Mouse (Mus musculus) natural killer cell, adult 2 months (primary cell): ENCODE data around the gene Ugp2.
A peak's percentile ranks its signal among the peaks of the same experiment; 100 is the strongest.

Experiments used
- DNase-seq, 2 experiments: peaks; one replicate each; pipeline ENCODE4 v3.0.0; 2022; ENCODE audit warnings: low spot score in 2 of 2

The Ugp2 gene

GRCm38 (mm10) chr11:21371122-21371806 lies at the start of gene Ugp2:
Gene Ugp2 (minus strand): TSS chr11:21371201.
- peak; percentile 92 to 95 for DNase-seq

DNA sequence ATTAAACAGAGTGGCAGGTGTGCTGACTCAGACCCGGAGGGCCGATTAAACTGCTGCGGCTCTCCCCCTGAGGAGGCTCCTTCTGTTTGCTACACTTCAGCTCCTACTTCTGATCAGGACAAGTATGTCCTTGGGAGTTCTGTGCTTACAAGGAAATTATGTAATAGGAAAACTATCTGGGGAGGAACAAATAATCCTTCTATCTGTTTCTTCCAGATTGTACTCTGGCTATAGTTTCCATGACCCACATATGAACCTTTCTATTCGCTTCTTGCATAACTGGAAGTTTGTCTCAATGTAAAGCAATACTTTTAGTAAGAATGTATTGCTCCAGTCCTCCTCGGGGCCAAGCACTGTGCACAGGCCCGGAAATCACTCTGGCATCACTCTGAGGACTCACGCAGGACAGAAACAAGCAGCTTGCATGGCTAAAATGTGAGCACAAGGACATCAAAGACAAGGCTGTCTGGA lies 43.9 kb upstream of the Ugp2 start:
- DNase-seq = no peak

DNA sequence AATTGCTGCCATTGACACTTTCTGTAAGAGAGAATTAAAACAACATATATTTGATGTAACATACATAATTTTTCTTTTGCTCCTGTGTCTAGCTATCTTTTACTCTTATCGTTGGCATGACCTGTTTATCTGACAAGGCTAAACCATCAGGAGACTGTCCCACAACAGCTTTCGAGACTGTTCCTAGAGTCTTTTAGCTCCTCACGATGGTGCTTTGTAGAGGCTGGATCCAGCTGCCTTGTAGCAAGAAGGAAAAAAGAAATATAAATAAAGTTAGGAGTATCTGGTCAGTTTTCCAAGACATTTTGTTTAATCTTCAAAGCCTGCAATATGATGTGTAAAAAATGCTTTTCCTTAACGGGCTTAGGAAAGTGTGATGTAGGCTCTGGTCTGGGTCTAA lies 35.7 kb upstream of the Ugp2 start:
- DNase-seq = no peak

GRCm38 (mm10) chr11:21406141-21406540 lies 35.1 kb upstream of the Ugp2 start:
- DNase-seq = no peak

DNA sequence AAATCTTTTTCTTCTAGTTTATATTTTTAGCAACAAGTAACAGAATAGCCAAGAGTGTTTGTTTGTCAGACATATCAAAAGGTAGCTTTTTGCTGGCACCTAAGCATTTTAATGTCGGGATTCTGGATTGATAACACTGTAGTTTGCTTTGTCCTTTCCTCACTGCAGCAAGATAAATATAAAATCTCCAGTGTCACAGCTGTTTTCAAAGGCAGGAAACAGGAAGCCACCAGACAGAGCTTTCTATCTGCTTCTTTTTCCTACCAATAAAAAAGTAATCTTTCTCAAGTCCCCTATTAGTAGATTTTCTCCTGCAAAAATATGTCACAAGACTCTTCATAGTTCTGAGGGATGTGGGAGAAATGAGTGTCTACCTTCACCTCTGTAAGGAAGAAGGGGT lies 32.9 kb upstream of the Ugp2 start:
- no peak for DNase-seq

DNA sequence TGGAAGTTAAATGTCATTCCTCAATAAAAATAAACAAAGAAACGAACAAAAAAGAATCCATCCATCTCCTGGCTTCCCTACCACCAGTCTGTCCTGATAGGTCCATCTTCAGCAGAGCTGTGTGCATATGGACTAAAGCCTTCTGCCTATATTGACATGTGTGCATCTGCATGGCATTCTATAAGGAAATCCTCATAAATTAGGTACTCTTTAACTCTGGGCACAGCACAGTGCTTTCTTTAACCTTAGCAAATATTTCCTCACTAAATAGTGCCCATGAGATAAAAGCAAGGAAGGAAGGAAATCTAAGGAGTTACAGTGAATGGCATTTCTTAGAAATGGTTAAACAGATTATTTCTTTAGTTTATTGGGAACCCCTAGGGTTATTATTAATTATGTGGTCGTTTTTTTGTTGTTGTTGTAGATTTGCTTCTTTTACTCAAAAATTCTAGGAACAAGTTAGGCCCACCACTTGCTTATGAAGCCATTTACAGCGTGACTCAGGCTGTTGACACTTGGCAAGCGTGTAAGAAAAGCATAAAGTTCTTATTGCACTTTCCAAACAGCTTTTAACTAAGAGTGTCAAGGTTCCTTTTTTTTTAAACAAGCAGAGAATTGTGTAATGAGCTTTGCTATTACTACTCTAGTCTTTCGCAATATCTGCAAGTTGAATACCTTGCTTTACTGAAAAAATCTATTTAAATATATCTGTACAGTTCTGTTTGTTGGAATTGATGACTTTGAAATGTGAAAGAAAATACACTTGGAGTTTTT lies 31.7 kb upstream of the Ugp2 start:
- no peak for DNase-seq

- no peak for DNase-seq
Measured at GRCm38 (mm10) chr11:21401248-21401647, 30.2 kb upstream of the Ugp2 start.

GRCm38 (mm10) chr11:21399186-21399681 lies 28.2 kb upstream of the Ugp2 start:
- DNase-seq = no peak

GRCm38 (mm10) chr11:21398464-21398863 lies 27.5 kb upstream of the Ugp2 start:
- DNase-seq = no peak

- DNase-seq = no peak
Measured at GRCm38 (mm10) chr11:21386790-21387189, 15.8 kb upstream of the Ugp2 start.

DNA sequence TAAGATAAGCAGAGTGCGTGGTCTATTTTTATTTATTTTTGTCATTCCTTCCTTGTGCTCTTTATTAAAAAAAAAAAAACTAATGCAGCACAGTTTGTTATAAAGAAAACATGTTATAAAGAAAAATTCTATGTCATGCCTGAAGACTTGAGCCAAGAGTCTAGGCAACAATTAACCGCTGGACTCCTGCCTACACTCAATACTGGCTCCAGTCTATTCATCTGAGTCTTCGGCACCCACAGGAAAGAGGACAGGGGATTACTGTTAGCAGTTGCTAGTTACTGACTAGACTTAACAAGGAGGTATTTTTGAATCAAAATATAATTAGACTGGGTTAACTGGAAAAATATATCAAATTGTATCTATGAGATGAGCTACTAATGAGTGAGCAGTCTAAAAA lies 3.1 kb upstream of the Ugp2 start:
- DNase-seq = no peak

DNA sequence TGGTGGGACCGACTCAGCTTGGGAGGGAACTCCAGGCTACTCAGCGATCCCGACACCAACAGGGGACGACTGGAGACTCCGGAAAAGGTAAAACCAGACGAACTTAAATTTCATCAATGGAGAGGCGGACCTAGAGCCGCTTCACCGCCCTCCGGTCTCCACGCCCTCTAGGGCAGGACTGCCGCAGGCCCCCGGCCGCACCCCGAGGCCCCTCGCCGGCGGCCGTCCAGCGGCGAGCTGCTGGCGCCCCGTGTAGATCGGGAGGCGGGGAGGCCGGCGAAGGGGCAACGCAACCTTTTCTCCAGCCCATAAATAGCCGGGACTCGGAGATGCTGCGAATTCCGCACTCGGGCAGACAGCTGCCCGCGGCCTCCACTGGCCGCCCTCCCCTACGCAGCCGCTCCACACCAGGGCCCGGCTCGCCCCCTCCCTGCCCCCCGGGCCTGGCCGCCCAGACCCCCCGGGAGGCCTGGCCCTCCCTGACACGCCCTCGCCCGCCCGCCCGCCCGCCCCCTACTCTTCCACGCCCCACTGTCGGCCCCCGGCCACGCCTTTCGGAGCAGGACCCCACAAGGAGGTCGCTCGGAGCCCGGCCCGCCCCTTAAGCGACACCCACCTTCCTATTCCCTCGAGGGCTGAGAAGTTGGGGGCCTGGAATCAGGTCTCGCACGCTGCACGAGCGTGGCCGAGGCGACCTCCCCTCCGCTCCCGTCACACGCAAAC lies 441 bp downstream of the Ugp2 start:
- peak; percentile 40 to 50 for DNase-seq

DNA sequence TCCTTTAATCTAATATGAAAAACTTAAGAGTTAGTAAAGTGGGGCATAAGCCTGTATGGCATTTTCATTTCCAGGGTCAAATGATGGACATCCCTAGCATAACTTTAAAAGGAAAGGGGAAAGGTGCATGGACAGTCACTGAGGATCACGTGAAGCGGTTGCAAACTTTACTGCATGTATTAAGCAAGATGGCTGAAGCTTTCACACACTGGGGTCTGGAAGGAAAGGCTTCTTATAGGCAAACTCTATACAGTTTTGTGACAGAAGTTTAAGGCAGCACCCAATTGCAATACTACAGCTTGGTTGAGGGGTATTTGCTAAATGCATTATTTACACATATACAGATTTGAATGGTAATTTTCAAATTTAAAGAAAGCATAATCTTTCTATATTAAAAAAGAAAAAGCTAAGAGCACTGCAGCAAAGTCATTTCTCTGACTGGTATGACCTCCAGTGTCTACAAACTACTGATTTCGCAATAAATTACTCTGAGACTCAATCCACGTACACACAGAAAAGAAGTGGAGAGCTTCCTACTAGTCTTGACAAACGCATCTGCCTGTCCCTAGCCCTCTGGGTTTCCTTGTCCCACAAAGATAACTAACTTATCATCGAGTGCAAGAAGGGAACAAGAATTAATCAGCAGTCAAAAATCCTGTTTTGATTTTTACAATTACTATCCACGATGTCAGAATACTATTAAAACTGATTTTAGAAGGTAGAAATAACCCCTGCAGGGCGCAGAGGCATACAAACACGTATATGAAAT lies 1.6 kb downstream of the Ugp2 start:
- DNase-seq = no peak

DNA sequence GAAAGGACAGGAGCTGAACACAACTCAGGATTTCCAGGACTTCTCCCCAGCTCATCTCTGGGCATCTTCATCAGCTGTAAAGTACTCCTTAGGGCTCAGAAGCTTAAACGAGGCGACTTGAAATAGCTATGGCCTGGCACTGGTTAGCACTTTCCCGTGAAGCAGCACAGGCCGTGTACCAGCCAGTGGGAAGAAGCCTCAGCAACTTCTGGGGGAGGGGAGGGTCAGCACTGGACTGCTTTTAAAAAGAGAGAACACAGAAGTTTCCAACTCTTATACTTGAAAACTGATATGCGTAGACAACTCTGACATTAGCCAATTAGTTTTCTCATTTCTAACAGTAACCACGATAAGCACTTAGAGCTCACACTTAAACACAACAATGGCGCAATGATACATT lies 2.5 kb downstream of the Ugp2 start:
- DNase-seq = no peak

- no peak for DNase-seq
Measured at GRCm38 (mm10) chr11:21363144-21363940, 7.7 kb downstream of the Ugp2 start.

DNA sequence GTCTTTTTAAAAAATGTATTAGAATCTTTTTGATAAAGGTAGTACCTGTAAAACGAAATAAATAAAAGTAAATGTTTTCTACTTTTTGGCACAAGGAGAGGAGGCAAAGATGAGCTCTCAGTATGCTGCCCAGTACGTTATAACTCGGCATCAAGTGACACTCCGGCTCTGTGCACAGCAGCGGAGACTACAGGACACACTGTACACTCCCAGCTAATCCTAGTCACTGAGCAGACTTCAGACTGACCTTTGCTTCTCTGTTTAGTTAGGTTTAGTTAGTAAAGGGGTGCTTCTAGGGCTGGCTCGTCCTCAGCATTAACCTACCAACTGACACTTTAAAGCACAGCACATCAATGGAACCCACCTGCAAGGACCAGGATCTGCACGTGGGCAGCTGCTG lies 19.7 kb downstream of the Ugp2 start:
- DNase-seq = no peak

GRCm38 (mm10) chr11:21348890-21349289 lies 22.1 kb downstream of the Ugp2 start:
- no peak for DNase-seq

- DNase-seq = no peak
Measured at GRCm38 (mm10) chr11:21346020-21346419, 25.0 kb downstream of the Ugp2 start.

- no peak for DNase-seq
Measured at GRCm38 (mm10) chr11:21343490-21343889, 27.5 kb downstream of the Ugp2 start.

- DNase-seq = no peak
Measured at GRCm38 (mm10) chr11:21339088-21339487, 31.9 kb downstream of the Ugp2 start.

DNA sequence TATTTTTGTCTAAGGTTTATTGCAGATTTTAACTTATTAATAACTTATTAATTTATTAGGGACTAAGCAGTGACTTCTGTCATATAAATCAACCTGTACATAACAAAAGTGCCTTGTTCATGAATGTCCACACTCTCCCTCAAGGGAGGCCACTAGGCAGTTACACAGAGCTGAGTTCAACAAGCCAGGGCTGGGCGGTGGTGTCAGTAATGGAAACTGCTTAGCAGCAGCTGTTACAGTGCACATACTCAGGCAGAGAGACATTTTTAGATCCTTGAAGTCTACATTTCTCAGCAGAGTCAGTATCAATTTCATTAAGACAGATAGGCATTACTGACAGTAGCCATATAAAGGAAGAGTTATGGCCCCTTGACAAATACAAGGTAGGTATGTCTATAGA lies 33.1 kb downstream of the Ugp2 start:
- DNase-seq = no peak
